Mouse (Mus musculus): ENCODE data around the gene Slc31a1. TPM values are rescaled to one million over a fixed set of nuclear protein-coding genes. Genes with fewer than 3 reads are reported as not detected.

Slc31a1 gene
- polyA plus RNA-seq, 1 experiment from 2014 or later, result 44.7 TPM

DNA sequence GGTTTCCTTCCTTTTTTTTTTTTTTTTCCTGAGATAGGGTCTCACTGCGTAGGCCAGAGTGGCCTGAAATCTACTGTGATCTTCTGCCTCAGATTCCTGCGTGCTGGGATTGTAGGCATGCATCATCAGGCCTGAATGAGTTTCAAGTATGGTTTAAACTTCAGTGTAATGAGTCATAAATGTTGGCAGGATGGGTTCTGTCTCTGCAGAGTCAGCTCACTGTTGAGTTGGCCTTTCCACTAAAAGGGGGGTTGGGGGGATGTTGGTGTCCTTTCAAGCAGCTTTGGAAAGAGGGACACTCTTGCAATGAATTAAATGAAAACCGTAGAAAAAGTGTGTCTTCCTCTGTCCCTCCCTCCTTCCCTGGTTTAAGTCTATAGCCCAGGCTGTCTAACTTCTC is 38.4 kb downstream of the Slc31a1 start:
- WGBS, result 94% methylated on average over 3 of the region's 3 CpGs
- peaks cover 41% of the 10 kb centered on the region for H3K36me3 ChIP-seq (ENCODE audit: control insufficient read depth, insufficient read depth, low read length)
- no peak overlapping the region for H3K4me2 ChIP-seq (ENCODE audit: low read depth, severe bottlenecking)
- no peak overlapping the region for H3K27ac ChIP-seq (replicated peaks; ENCODE audit: low read depth, low read length)
- DNase-seq (ENCODE audit: low spot score) (no peak), ATAC-seq (ENCODE audit: insufficient number of reproducible peaks, low FRiP score, low TSS enrichment, low read depth) (no peak)
- no peaks in the 10 kb centered on the region for H3K27me3 ChIP-seq (ENCODE audit: control insufficient read depth, insufficient read depth, low read length)
- H3K4me1 ChIP-seq (ENCODE audit: control insufficient read depth, insufficient read depth, low read length), result no peaks in the 10 kb centered on the region
- H3K4me3 ChIP-seq (ENCODE audit: low read depth, low read length), result no peak overlapping the region
- H3K9ac ChIP-seq (ENCODE audit: low read length), result no peak overlapping the region
- no peaks in the 10 kb centered on the region for H3K9me3 ChIP-seq (ENCODE audit: control insufficient read depth, low read length)

DNA sequence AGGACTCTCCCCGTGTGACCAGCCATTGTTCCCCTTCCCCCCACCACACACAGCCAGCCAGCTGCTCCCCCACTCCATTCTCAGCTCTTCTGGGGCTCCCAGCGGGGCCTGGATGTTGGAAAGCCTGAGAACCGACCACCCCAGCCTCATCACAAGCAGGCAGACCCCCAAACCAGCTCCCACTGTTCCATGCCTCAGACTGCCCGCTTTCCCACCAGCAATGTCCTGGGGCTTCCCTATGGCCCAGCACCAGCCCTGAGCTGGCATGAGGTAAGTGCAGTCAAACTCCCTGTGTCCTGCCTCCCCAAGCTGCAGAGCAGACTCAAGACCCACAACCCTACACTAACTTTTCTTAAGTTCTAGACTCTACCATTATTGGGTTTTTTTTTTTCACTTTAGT is 45.6 kb downstream of the Slc31a1 start:
- H3K9ac ChIP-seq (ENCODE audit: low read length), result no peak overlapping the region
- WGBS, result 87% methylated on average over 4 of the region's 4 CpGs
- ATAC-seq (ENCODE audit: insufficient number of reproducible peaks, low FRiP score, low TSS enrichment, low read depth), result no peak
- H3K4me2 ChIP-seq (ENCODE audit: low read depth, severe bottlenecking), result no peak overlapping the region
- H3K9me3 ChIP-seq (ENCODE audit: control insufficient read depth, low read length), result no peaks in the 10 kb centered on the region
- DNase-seq (ENCODE audit: low spot score), result no peak
- H3K36me3 ChIP-seq (ENCODE audit: control insufficient read depth, insufficient read depth, low read length), result peaks cover 10% of the 10 kb centered on the region; the same call in 1 of the 2 replicates
- H3K27me3 ChIP-seq (ENCODE audit: control insufficient read depth, insufficient read depth, low read length), result no peaks in the 10 kb centered on the region
- no peak overlapping the region for H3K4me3 ChIP-seq (ENCODE audit: low read depth, low read length)
- 0 out of 2 replicates have a peak, but pooled peaks cover 2% of the 10 kb centered on the region for H3K4me1 ChIP-seq (ENCODE audit: control insufficient read depth, insufficient read depth, low read length)
- H3K27ac ChIP-seq (replicated peaks; ENCODE audit: low read depth, low read length), result no peak overlapping the region

DNA sequence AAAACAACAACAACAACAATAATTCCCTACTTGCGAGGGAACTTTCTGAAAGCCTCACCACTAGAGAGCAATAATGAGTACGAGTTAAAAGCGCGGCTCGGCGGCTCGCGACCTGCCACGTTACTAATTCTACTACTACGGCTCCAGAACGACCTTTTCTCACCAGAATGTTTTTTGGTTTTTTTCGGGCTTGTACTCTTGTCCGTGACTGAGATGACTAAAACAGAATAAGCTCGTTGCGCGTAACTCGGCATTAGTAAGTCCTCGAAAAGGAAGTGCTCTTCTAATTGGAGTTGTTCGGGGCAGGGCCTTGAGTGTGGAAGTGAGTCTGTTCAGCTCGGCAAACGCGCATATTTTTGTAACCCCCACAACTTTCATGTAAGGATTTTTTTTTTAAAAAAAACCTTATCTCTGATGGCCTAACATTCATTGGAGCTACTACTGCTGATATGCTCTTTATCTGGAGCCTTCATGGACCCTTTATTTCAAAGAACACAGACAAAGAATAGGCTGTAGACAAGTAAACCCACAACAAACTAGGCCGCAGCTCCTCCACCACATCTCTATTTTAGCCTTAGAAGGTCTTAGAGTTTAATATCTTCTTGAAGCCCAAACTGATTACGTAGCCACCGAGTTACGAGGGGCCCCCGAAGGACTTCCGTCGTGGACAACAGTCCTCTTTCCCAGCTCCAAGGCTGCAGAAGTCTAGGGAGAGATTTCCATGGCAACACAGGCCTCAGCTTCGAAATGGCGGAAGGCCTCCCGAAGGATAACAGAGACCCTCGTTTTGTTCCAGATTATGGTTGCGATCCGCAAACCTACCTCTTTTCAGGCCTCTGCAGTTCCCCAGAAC is 47.4 kb downstream of the Slc31a1 start:
- ATAC-seq (ENCODE audit: insufficient number of reproducible peaks, low FRiP score, low TSS enrichment, low read depth), result peak; percentile 2; the same call in 1 of the 2 replicates
- Histone ChIP-seq H3K9me3 (ENCODE audit: control insufficient read depth, low read length) (no peaks in the 10 kb centered on the region), H3K36me3 (ENCODE audit: control insufficient read depth, insufficient read depth, low read length) (peaks cover 7% of the 10 kb centered on the region), H3K4me2 (ENCODE audit: low read depth, severe bottlenecking) (peak overlapping the region; percentile 33), H3K27me3 (ENCODE audit: control insufficient read depth, insufficient read depth, low read length) (no peaks in the 10 kb centered on the region), H3K4me1 (ENCODE audit: control insufficient read depth, insufficient read depth, low read length) (0 out of 2 replicates have a peak, but pooled peaks cover 2% of the 10 kb centered on the region), H3K27ac (replicated peaks; ENCODE audit: low read depth, low read length) (peak overlapping the region; percentile 59; the same call in 1 of the 2 replicates), H3K9ac (ENCODE audit: low read length) (peak overlapping the region; percentile 82), H3K4me3 (ENCODE audit: low read depth, low read length) (peak overlapping the region; percentile 75)
- DNase-seq (ENCODE audit: low spot score), result peak; percentile 81
- WGBS, result under 1% methylated on average over 35 of the region's 35 CpGs

DNA sequence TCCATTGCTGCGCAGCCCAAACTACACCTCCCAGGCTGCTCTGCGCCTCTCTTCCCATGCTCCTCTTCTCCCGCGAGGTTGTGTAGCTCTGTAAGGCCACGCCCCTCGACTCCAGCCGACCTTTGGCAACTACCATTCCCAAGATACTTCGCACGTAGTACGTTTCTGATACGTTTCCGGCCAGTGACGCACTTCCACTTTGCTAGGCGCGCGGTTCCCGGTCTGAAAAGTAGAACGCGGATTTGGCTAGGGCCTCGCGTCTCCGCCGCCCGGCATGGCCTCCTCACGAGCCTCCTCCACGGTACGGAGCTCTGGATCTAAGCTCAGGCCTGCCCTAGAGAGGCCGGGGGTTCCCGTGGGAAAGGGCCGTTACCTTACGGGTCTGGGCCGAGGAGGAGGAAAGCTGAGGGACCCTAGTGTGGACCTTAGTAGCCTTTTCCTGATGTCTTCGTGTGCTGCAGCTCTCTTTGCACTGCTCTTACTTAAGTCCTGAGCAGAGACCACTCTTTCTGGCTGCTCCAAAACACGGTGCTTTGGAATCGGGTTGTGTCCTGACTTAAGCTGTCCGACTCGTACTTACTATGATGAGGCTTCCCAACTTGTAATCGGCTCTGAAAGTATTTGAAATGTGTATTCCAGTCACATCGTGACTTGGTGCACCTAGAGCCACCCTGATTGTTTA is 48.2 kb downstream of the Slc31a1 start, which contains the start of the genes Cdc26 and Prpf4:
Cdc26 (minus strand) TSS at position 42 of the 682 bp plus-strand sequence.
Prpf4 (plus strand) TSS at position 197 of the 682 bp plus-strand sequence.
- Histone ChIP-seq H3K9me3 (ENCODE audit: control insufficient read depth, low read length) (no peaks in the 10 kb centered on the region), H3K27ac (replicated peaks; ENCODE audit: low read depth, low read length) (peak within 1 kb of the TSS; percentile 59), H3K9ac (ENCODE audit: low read length) (peak within 1 kb of the TSS; percentile 82), H3K4me2 (ENCODE audit: low read depth, severe bottlenecking) (peak within 1 kb of the TSS; percentile 56), H3K4me3 (ENCODE audit: low read depth, low read length) (peak within 1 kb of the TSS; percentile 75), H3K27me3 (ENCODE audit: control insufficient read depth, insufficient read depth, low read length) (no peaks in the 10 kb centered on the region), H3K36me3 (ENCODE audit: control insufficient read depth, insufficient read depth, low read length) (peaks cover 8% of the 10 kb centered on the region), H3K4me1 (ENCODE audit: control insufficient read depth, insufficient read depth, low read length) (0 out of 2 replicates have a peak, but pooled peaks cover 2% of the 10 kb centered on the region)
- whole genome bisulfite sequencing, result under 1% methylated on average over 39 of the region's 39 CpGs
- ATAC-seq (ENCODE audit: insufficient number of reproducible peaks, low FRiP score, low TSS enrichment, low read depth) (peak; percentile 98), DNase-seq (ENCODE audit: low spot score) (peak; percentile 98)

DNA sequence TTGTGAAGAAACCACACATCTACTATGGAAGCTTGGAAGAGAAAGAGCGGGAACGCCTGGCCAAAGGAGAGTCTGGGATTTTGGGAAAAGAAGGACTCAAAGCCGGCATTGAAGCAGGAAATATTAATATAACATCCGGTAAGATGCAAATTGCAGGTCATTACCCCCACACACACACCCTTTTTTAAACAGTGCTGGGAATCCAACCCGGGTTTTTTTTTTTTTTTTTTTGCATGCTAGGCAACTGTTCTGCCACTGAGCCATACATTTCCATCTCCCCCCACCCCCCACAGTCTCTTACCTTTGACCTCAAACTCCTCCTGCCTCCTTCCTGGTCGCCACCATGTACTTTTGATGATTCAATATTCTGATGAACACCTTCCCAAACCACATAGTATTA is 49.1 kb downstream of the Slc31a1 start:
- H3K9ac ChIP-seq (ENCODE audit: low read length), result peak overlapping the region; percentile 78
- H3K27ac ChIP-seq (replicated peaks; ENCODE audit: low read depth, low read length), result no peak overlapping the region
- peak overlapping the region; percentile 75 for H3K4me3 ChIP-seq (ENCODE audit: low read depth, low read length)
- peaks cover 8% of the 10 kb centered on the region for H3K36me3 ChIP-seq (ENCODE audit: control insufficient read depth, insufficient read depth, low read length)
- H3K9me3 ChIP-seq (ENCODE audit: control insufficient read depth, low read length), result no peaks in the 10 kb centered on the region
- ATAC-seq (ENCODE audit: insufficient number of reproducible peaks, low FRiP score, low TSS enrichment, low read depth) (no peak), DNase-seq (ENCODE audit: low spot score) (no peak)
- 0 out of 2 replicates have a peak, but pooled peaks cover 2% of the 10 kb centered on the region for H3K4me1 ChIP-seq (ENCODE audit: control insufficient read depth, insufficient read depth, low read length)
- WGBS, result 35% methylated on average over 6 of the region's 6 CpGs
- peak overlapping the region; percentile 56 for H3K4me2 ChIP-seq (ENCODE audit: low read depth, severe bottlenecking)
- no peaks in the 10 kb centered on the region for H3K27me3 ChIP-seq (ENCODE audit: control insufficient read depth, insufficient read depth, low read length)

DNA sequence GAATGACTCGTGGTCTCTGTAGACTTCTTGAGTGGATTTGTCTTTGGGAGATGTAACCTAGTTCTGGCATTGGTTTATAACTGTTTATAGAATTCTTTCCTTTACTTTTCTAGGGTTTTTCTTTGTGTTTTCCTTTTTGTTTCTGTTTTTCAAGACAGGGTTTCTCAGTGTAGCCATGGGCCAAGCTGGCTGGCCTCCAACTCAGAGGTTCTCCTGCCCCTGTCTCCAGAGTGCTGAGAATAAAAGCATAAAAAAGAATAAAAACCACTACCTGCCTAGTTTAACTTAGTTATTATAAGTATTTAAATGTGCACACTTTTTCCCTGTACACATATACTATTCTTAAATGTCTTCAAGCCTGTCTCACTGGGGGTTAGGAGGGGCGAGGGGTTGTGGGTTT is 49.8 kb downstream of the Slc31a1 start:
- H3K27me3 ChIP-seq (ENCODE audit: control insufficient read depth, insufficient read depth, low read length), result no peaks in the 10 kb centered on the region
- H3K4me3 ChIP-seq (ENCODE audit: low read depth, low read length), result no peak overlapping the region
- DNase-seq (ENCODE audit: low spot score) (no peak), ATAC-seq (ENCODE audit: insufficient number of reproducible peaks, low FRiP score, low TSS enrichment, low read depth) (no peak)
- H3K4me1 ChIP-seq (ENCODE audit: control insufficient read depth, insufficient read depth, low read length), result 0 out of 2 replicates have a peak, but pooled peaks cover 2% of the 10 kb centered on the region
- peak overlapping the region; percentile 56; the same call in 1 of the 2 replicates for H3K4me2 ChIP-seq (ENCODE audit: low read depth, severe bottlenecking)
- no peaks in the 10 kb centered on the region for H3K9me3 ChIP-seq (ENCODE audit: control insufficient read depth, low read length)
- no peak overlapping the region for H3K9ac ChIP-seq (ENCODE audit: low read length)
- peaks cover 11% of the 10 kb centered on the region for H3K36me3 ChIP-seq (ENCODE audit: control insufficient read depth, insufficient read depth, low read length)
- WGBS, result 88% methylated on average over 2 of the region's 2 CpGs
- H3K27ac ChIP-seq (replicated peaks; ENCODE audit: low read depth, low read length), result no peak overlapping the region

DNA sequence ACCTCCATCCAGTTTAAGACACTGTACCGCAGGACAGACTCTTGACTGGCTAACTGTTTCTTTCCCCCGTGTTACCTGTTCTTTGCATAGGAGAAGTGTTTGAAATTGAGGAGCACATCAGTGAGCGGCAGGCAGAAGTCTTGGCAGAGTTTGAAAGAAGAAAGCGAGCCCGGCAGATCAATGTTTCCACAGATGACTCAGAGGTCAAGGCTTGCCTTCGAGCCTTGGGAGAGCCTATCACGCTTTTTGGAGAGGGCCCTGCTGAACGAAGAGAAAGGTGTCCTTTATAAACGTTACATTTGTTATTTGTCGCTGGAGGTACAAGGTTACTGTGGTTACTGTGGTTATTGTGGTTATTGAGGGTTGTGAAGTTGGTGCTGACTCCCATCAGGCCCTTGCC is 51.1 kb downstream of the Slc31a1 start:
- H3K9ac ChIP-seq (ENCODE audit: low read length), result no peak overlapping the region
- 96% methylated on average over 10 of the region's 10 CpGs for WGBS
- H3K4me1 ChIP-seq (ENCODE audit: control insufficient read depth, insufficient read depth, low read length), result 0 out of 2 replicates have a peak, but pooled peaks cover 2% of the 10 kb centered on the region
- ATAC-seq (ENCODE audit: insufficient number of reproducible peaks, low FRiP score, low TSS enrichment, low read depth) (no peak), DNase-seq (ENCODE audit: low spot score) (no peak)
- H3K27ac ChIP-seq (replicated peaks; ENCODE audit: low read depth, low read length), result no peak overlapping the region
- peaks cover 11% of the 10 kb centered on the region for H3K36me3 ChIP-seq (ENCODE audit: control insufficient read depth, insufficient read depth, low read length)
- H3K9me3 ChIP-seq (ENCODE audit: control insufficient read depth, low read length), result no peaks in the 10 kb centered on the region
- no peaks in the 10 kb centered on the region for H3K27me3 ChIP-seq (ENCODE audit: control insufficient read depth, insufficient read depth, low read length)
- no peak overlapping the region for H3K4me3 ChIP-seq (ENCODE audit: low read depth, low read length)
- no peak overlapping the region for H3K4me2 ChIP-seq (ENCODE audit: low read depth, severe bottlenecking)

DNA sequence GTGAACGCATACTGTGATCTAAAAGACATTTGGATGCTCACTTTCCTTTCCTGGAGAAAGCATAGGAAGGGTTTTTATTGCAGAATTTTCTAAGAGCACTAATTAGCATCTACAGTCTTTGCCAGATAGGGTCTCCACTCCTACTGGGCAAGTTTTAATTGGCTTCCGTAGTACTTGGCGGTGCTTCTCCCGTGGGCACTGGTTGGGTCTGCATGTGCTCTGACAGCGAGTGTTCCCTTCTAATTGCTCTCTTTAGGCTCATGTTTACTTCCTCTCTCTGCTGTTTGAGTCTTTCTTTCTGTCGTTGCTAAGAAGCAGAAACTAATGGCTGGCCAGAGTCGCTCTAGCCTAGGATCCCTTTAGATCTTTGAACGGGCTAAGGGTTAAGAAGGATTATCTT is 57.9 kb downstream of the Slc31a1 start:
- no peaks in the 10 kb centered on the region for H3K9me3 ChIP-seq (ENCODE audit: control insufficient read depth, low read length)
- no peak overlapping the region for H3K4me2 ChIP-seq (ENCODE audit: low read depth, severe bottlenecking)
- no peak for DNase-seq (ENCODE audit: low spot score)
- H3K27me3 ChIP-seq (ENCODE audit: control insufficient read depth, insufficient read depth, low read length), result no peaks in the 10 kb centered on the region
- H3K4me1 ChIP-seq (ENCODE audit: control insufficient read depth, insufficient read depth, low read length), result no peaks in the 10 kb centered on the region
- no peak overlapping the region for H3K9ac ChIP-seq (ENCODE audit: low read length)
- ATAC-seq (ENCODE audit: insufficient number of reproducible peaks, low FRiP score, low TSS enrichment, low read depth), result no peak
- 81% methylated on average over 8 of the region's 8 CpGs for WGBS
- no peak overlapping the region for H3K4me3 ChIP-seq (ENCODE audit: low read depth, low read length)
- H3K36me3 ChIP-seq (ENCODE audit: control insufficient read depth, insufficient read depth, low read length), result peaks cover 36% of the 10 kb centered on the region
- no peak overlapping the region for H3K27ac ChIP-seq (replicated peaks; ENCODE audit: low read depth, low read length)

Data from limb, embryonic 11.5 days (tissue).